Mouse (Mus musculus): ENCODE results near the gene Nfasc. TPM values are rescaled to one million over a fixed set of nuclear protein-coding genes. Genes with fewer than 3 reads are reported as not detected.

Gene Nfasc
- not detected for polyA plus RNA-seq (2017; shearing (Covaris generic))

GRCm38 (mm10) chr1:132741175-132741997 is at the start of gene Nfasc:
Gene Nfasc, minus strand, starts transcription at chr1:132741797.

GRCm38 (mm10) chr1:132542762-132543306 is 198.8 kb downstream of the Nfasc start, which contains the start of gene Cntn2:
Gene Cntn2, minus strand, starts transcription at chr1:132543256.

Other genes with a start within 250 kb of the Nfasc start
- gene Tmem81, start 235.6 kb downstream of the Nfasc start, polyA plus RNA-seq (2017; shearing (Covaris generic)), result 6.4 TPM
- not detected for gene Cntn2, start 198.5 kb downstream of the Nfasc start, polyA plus RNA-seq (2017; shearing (Covaris generic))
- gene Lrrn2, start 138.5 kb upstream of the Nfasc start, polyA plus RNA-seq (2017; shearing (Covaris generic)), result not detected

All from naive thymus-derived CD4-positive, alpha-beta T cell, adult 5 months (primary cell).